Comparison of ENCODE assay signal across 14 mouse cellular contexts in the genomic region with DNA sequence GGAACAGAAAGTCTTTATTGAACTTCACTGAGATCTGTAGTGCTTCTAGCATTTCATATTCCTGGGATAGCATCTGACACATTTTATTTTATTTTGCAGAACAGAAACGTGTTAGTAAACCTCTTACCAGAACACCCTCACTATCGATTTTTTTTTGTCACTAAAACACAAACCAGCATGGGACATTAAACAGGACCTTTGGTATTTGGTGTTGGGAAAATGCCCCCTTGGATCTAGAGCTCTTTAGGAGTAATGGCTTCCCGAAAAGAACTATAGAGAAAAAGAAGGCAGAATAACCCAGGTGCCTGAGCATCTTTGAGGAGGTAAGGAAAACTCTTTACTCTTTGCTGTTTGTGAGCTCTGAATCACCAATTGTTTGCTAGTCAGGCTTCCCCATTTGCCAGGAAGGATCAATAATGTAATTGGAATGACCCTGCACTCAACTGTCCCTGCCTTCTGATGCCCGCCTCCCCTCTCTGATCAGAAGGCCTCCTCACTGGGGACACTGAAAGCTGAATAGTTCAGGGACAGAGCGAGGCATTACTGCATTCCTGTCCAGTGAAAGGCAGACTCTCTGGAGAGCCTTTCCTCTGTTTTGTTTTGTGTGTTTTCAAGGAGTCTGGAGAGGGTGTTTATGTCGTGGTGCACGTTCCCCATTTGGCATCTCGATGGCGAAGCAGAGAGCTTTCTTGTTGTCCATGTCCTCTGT.
"Had no signal": no experiment of that assay in that cellular context is flagged by ENCODE, and none has a peak within 500 bp of the region (broad histone marks: within the 10 kb centered on the region; RNA-seq: fewer than 3 reads in every experiment).

No protein-coding gene starts in this region.

- H3K4me3 ChIP-seq: midbrain, embryonic 10.5 days; midbrain, embryonic 12.5 days; midbrain, embryonic 15.5 days; neural tube, embryonic 12.5 days; stomach, embryonic 15.5 days had no signal

- DNase-seq: lung, adult 18-20 months; lung, embryonic 14.5 days; lung, postnatal 10 days; lung, postnatal 4 days; right cerebral cortex, postnatal 14 days; thymus, adult 2 months; thymus, postnatal 25 days; thymus, postnatal 4 days had no signal

- H3K27ac ChIP-seq: midbrain, embryonic 10.5 days; midbrain, embryonic 12.5 days; midbrain, embryonic 15.5 days; neural tube, embryonic 12.5 days; stomach, embryonic 15.5 days; stomach, postnatal 0 days had no signal

- H3K9ac ChIP-seq: lung, embryonic 14.5 days; midbrain, embryonic 12.5 days; midbrain, embryonic 15.5 days; neural tube, embryonic 12.5 days; stomach, embryonic 15.5 days had no signal

- H3K36me3 ChIP-seq: midbrain, embryonic 10.5 days; midbrain, embryonic 12.5 days; midbrain, embryonic 15.5 days; neural tube, embryonic 12.5 days; stomach, embryonic 15.5 days had no signal

- H3K27me3 ChIP-seq: midbrain, embryonic 12.5 days; midbrain, embryonic 15.5 days; neural tube, embryonic 12.5 days; stomach, embryonic 15.5 days had no signal

- H3K9me3 ChIP-seq: midbrain, embryonic 10.5 days; midbrain, embryonic 12.5 days; midbrain, embryonic 15.5 days; neural tube, embryonic 12.5 days; stomach, embryonic 15.5 days had no signal

- H3K4me1 ChIP-seq: midbrain, embryonic 10.5 days; midbrain, embryonic 12.5 days; midbrain, embryonic 15.5 days; neural tube, embryonic 12.5 days; stomach, embryonic 15.5 days had no signal

- ATAC-seq: midbrain, embryonic 15.5 days had no signal

- H3K4me2 ChIP-seq: lung, embryonic 14.5 days; midbrain, embryonic 12.5 days; midbrain, embryonic 15.5 days; neural tube, embryonic 12.5 days; stomach, embryonic 15.5 days had no signal
